Mouse (Mus musculus) G1E (cell line): ENCODE measurements around the gene Clasp1. TPM values are rescaled to one million over a fixed set of nuclear protein-coding genes. Genes with fewer than 3 reads are reported as not detected.

Source experiments
- ATAC-seq: 2 replicates; pipeline ENCODE4 v1.8.0; 2016; ENCODE audit warnings: mild to moderate bottlenecking; ENCODE audit not compliant: insufficient number of reproducible peaks, poor library complexity, low FRiP score, severe bottlenecking; ENCODE audit errors: extremely low read depth
- DNase-seq: peaks from one replicate; pipeline ENCODE4 v3.0.0; 2012; ENCODE audit warnings: low spot score
- H3K27me3 ChIP-seq: 2 replicates; pipeline ENCODE4 v1.6.1; 2012; ENCODE audit warnings: mild to moderate bottlenecking, low read length, inconsistent platforms; ENCODE audit not compliant: insufficient read depth
- H3K36me3 ChIP-seq: replicated peaks from 2 replicates; pipeline ENCODE3; 2012; ENCODE audit warnings: mild to moderate bottlenecking, inconsistent platforms
- H3K4me1 ChIP-seq: 2 replicates; pipeline ENCODE4 v1.6.1; 2012; ENCODE audit warnings: low read depth, low read length, inconsistent platforms, mixed read lengths; ENCODE audit not compliant: insufficient read depth
- H3K4me3 ChIP-seq: 2 replicates; pipeline ENCODE4 v1.5.1; 2012; ENCODE audit warnings: low read depth, mild to moderate bottlenecking, inconsistent platforms, low read length, moderate library complexity, mixed read lengths
- H3K9me3 ChIP-seq: replicated peaks from 2 replicates; pipeline ENCODE4 v1.6.1; 2012; ENCODE audit warnings: inconsistent platforms
- CTCF ChIP-seq: IDR thresholded peaks from 2 replicates; pipeline ENCODE4 v1.5.1; 2012; ENCODE audit warnings: low read depth, low read length, inconsistent platforms, mixed read lengths
- GATA1 ChIP-seq: IDR thresholded peaks from 2 replicates; pipeline ENCODE4 v1.6.1; 2012; ENCODE audit warnings: borderline replicate concordance, low read length, inconsistent platforms, mixed read lengths
- GATA2 ChIP-seq: IDR thresholded peaks from 2 replicates; pipeline ENCODE4 v1.6.1; 2012; ENCODE audit warnings: low read depth, low read length, inconsistent platforms, borderline replicate concordance
- POLR2AphosphoS5 ChIP-seq: IDR thresholded peaks from 2 replicates; pipeline ENCODE4 v1.6.1; 2012; ENCODE audit warnings: low read depth, low read length, inconsistent platforms; ENCODE audit not compliant: insufficient replicate concordance
- TAL1 ChIP-seq: conservative IDR thresholded peaks from 2 replicates; pipeline ENCODE4 v1.6.1; 2012; ENCODE audit warnings: low read depth, low read length, inconsistent platforms, mixed read lengths
- polyA plus RNA-seq: library from polyadenylated mRNA; stranded (reverse); fragments of >175 nt; gene quantifications from 2 replicates; pipeline ENCODE4 v1.2.3, GENCODE M21; 2012
- total RNA-seq, 2 experiments: library from RNA; stranded (forward) in 1 of 2; stranded (reverse) in 1 of 2; fragments of 200-1000 nt in 1 of 2; fragments of >200 nt in 1 of 2; fragmentation: Nextera tagmentation in 1 of 2; gene quantifications; 2 replicates each; pipeline ENCODE4 v1.2.3; 2014 to 2017

The Clasp1 gene
- total and polyA plus RNA-seq, 3 experiments, result 39.6 to 86.9 (median 51.2) TPM

DNA sequence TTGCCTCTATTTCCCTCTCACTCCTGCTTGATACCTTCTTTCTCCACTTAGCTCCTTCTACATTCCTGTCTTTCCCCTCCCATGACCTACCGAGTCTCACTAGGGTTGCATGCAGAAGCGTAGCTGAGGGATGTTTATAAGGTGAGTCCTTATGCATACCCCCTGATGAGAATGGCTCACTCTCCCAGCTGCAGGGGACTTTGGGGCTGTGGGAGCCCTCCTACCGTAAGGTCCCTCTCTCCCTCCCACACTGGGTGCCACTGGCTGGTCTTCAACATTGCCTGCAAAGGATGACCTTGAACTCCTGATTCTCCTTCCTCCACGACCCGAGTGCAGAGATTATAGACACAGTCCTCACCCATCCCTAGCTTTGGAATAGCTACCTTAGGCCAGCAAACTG is 71.9 kb downstream of the Clasp1 start:
- ATAC-seq, result no peak
- Histone ChIP-seq H3K27me3 (no peaks in the 10 kb centered on the region), H3K36me3 (peaks cover 70% of the 10 kb centered on the region), H3K4me1 (peaks cover 36% of the 10 kb centered on the region), H3K9me3 (no peaks in the 10 kb centered on the region), H3K4me3 (no peak overlapping the region)
- DNase-seq, result no peak
- TF ChIP-seq TAL1, result no peak
- TF ChIP-seq GATA1, result no peak
- TF ChIP-seq GATA2, result no peak
- TF ChIP-seq POLR2AphosphoS5, result no peak
- no peak for TF ChIP-seq CTCF

DNA sequence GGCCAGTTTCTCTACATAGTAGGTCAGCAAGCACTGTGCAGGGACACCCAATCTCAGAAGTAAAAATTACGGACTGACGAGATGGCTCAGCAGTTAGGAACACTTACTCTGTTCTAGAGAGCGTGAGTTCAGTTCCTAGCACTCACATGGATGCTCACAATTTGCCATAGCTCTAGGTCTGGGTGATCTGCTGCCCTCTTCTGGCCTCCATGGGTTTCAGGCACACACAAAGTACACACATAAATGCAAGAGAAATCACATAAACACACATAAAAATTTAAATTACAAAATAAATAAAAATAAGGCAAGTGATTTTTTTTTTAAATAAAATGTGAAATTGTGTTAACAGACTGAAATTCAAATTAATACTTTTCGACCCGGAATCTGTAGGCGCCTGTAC is 77.2 kb downstream of the Clasp1 start:
- DNase-seq, result no peak
- peaks cover 2% of the 10 kb centered on the region; the same call in 1 of the 2 replicates for H3K4me1 ChIP-seq

DNA sequence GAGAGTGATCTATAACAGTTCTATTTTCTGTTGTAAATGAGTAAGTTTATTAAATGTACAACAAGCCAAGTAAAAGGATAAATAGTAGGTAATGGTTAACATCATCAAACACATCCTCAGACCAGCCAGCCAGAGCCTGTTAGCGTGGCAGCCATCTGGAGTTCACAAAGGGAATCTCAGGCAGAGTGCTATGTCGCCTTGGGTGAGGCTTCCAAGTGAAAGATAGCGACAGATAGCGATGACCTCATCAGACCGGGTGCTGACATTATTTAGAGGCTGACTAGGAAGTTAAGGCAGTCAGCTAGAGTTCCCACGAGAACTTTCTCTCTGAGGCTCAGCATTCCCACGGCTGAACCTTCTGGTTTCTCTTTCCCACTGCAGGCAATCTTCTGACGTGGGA is 83.5 kb downstream of the Clasp1 start:
- ATAC-seq, result no peak
- H3K36me3 ChIP-seq, result peaks cover 83% of the 10 kb centered on the region
- TF ChIP-seq GATA1 (no peak), GATA2 (no peak), CTCF (no peak), POLR2AphosphoS5 (no peak), TAL1 (no peak)

More for the DNA sequence above, 77.2 kb downstream of the Clasp1 start:
- no peak overlapping the region for H3K4me3 ChIP-seq
- H3K9me3 ChIP-seq, result no peaks in the 10 kb centered on the region; the same call in 1 of the 2 replicates
- TF ChIP-seq GATA1 (no peak), CTCF (no peak), TAL1 (no peak), GATA2 (no peak), POLR2AphosphoS5 (no peak)
- no peak for ATAC-seq
- H3K36me3 ChIP-seq, result peaks cover 95% of the 10 kb centered on the region
- H3K27me3 ChIP-seq, result no peaks in the 10 kb centered on the region

DNA sequence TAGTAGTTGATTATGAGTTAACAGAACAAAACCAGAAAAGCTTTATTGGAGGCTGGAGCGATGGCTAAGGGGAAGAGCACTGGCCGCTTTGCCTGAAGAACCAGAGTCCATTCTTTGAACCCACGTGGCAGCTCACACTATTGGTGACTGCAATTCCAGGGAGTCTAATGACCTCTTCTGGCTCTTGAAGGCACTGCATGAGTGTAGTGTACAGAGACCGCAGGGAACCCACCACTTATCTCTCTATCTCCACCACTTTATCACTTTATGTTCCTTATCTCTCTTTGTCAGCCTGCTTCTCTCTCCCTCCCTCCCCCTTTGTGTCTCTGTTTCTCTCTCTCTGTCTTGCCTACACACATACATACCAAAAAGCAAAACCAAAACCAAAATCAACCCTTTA is 88.1 kb downstream of the Clasp1 start:
- Histone ChIP-seq H3K9me3 (no peaks in the 10 kb centered on the region), H3K27me3 (no peaks in the 10 kb centered on the region), H3K4me1 (peaks cover 68% of the 10 kb centered on the region), H3K36me3 (peaks cover 59% of the 10 kb centered on the region), H3K4me3 (peak overlapping the region; percentile 18; the same call in 1 of the 2 replicates)
- ATAC-seq, result peak; percentile 67
- TF ChIP-seq CTCF (peak; percentile 91), GATA2 (0 out of 2 replicates have a peak, but pooled peaks have one; percentile 72), POLR2AphosphoS5 (no peak), TAL1 (peak; percentile 75), GATA1 (no peak)
- DNase-seq, result peak; percentile 61

More for the DNA sequence above, 83.5 kb downstream of the Clasp1 start:
- Histone ChIP-seq H3K9me3 (no peaks in the 10 kb centered on the region), H3K27me3 (no peaks in the 10 kb centered on the region), H3K4me3 (no peak overlapping the region), H3K4me1 (peaks cover 24% of the 10 kb centered on the region)
- no peak for DNase-seq

DNA sequence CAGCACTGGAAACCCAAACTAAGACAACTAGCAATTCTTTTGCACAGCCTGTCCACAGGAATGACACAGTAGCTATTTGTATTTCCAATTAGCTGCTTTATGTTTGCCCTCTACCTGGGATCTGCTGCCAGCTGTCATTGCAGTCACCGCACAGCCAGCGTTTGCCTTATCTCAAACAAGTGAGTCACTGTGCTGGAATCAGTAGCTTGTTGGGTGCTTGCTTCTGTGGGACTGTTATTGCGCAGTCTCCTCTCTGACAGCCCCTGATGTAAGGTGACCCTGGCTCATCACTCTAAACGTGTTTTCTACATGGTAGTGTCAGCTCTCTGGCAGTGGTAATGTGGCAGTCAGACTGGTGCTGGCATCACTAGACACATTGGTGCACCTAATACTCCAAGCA is 90.4 kb downstream of the Clasp1 start:
- TF ChIP-seq GATA2 (no peak), GATA1 (no peak), TAL1 (0 out of 2 replicates have a peak, but pooled peaks have one; percentile 18), POLR2AphosphoS5 (no peak)
- Histone ChIP-seq H3K4me1 (peaks cover 92% of the 10 kb centered on the region), H3K27me3 (no peaks in the 10 kb centered on the region), H3K36me3 (peaks cover 49% of the 10 kb centered on the region), H3K9me3 (no peaks in the 10 kb centered on the region), H3K4me3 (peak overlapping the region; percentile 21; the same call in 1 of the 2 replicates)
- ATAC-seq (peak; percentile 40), DNase-seq (peak; percentile 42)

DNA sequence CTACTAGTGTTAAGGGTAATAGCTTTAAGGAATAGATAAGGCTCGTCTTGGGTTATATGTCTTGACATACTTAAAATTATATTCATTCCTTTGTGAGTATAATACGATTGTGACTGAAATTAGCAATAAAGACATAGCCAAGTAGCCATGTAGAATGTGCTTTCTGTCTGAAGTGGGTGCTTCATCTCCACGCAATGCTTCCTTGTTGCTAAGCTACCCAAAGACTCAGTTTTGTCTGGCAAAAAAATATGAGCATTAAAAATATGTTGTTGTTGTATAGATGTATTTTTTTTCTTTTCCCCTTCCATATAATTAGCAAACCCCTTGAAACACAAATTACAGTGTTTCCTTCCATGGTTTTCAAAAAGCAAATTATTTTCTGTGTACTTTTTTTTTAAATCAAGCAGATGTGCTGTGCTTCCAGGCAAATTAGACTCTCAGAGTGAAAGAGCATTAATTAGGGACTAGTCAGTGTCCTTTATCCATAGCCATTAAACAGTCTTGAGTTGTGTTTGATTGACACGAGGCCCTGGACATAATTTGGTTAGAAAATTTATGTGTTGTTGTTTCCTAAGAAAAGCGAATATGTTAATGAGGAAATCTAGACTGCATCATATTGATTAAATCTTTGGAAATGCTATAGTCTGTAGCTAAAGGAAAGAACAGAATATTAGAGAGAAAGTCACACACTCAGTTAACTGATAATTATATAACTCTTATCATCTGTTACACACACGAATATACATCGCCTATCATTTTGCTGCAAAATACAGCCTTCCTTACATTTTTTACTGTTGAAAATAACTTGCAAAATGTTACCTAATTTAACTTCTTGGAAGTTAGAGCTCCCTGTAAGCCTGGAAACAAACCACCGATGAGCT is 91.9 kb downstream of the Clasp1 start:
- Histone ChIP-seq H3K4me3 (no peak overlapping the region; the same call in 1 of the 2 replicates), H3K27me3 (no peaks in the 10 kb centered on the region), H3K4me1 (peaks cover 95% of the 10 kb centered on the region), H3K36me3 (peaks cover 43% of the 10 kb centered on the region), H3K9me3 (no peaks in the 10 kb centered on the region)
- DNase-seq (no peak), ATAC-seq (peak; percentile 12)
- TF ChIP-seq GATA2 (no peak), TAL1 (peak; percentile 34; the same call in 1 of the 2 replicates)
